Mouse (Mus musculus): ENCODE data around the gene Bcl2l14. TPM values are rescaled to one million over a fixed set of nuclear protein-coding genes. Genes with fewer than 3 reads are reported as not detected.
A peak's percentile ranks its signal among the peaks of the same experiment; 100 is the strongest.

Bcl2l14 gene
- polyA plus RNA-seq, 1 experiment from 2014 or later = 2.7 TPM

DNA sequence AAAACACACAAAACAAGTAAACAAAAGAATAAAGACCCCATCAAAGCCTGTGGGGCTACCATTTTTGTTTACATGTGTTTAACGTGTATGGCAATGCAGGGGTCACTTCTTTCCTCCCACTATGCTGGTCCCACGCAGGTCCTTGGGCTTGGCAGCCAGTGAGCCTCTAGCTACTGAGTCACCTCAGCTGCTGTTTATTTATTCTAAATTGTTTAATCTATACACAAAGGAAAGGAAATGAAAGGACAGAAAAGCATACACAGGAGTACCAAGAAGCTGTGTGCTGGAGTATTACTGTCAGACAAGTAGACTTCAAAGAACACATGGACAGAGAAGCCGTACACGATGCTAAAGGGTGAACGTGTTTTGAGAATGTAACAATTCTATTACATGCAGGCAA lies 47.8 kb downstream of the Bcl2l14 start:
- WGBS = 45% methylated on average over 5 of the region's 5 CpGs
- Histone ChIP-seq H3K9me3 (ENCODE audit: control insufficient read depth) (no peaks in the 10 kb centered on the region), H3K27me3 (replicated peaks; ENCODE audit: control insufficient read depth, insufficient read depth, low read length) (no peaks in the 10 kb centered on the region), H3K27ac (ENCODE audit: low read depth, low read length) (peak overlapping the region; percentile 81), H3K9ac (ENCODE audit: low read depth, low read length) (no peak overlapping the region), H3K4me3 (ENCODE audit: low read depth, low read length) (no peak overlapping the region), H3K4me1 (replicated peaks; ENCODE audit: control insufficient read depth, insufficient read depth, low read length) (no peaks in the 10 kb centered on the region; the same call in 1 of the 2 replicates), H3K36me3 (ENCODE audit: control insufficient read depth, insufficient read depth) (peaks cover 5% of the 10 kb centered on the region; the same call in 1 of the 2 replicates), H3K4me2 (replicated peaks; ENCODE audit: low read depth) (0 out of 2 replicates have a peak overlapping the region, but pooled peaks have one; percentile 37)
- no peak for ATAC-seq
- TF ChIP-seq CTCF (IDR thresholded peaks at IDR 0.05; ENCODE audit: low read depth) = no peak

DNA sequence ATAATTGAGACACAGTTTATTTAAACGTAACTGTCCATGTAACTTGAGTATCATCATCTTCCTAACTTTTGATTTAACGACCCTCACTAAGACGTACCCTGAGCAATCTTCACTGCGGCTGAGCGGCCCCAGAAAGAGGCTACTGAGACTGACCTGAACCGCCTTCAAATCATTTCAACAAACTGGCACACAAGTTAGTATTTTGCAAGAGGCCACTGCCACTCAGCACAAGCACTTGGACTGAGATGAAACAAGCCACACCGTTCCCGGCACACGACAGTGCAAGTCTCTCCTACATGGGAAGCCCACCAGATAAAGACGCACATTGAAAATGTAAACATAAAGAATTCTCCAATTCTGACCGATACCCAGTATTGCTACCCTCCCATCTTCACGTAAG lies 52.3 kb downstream of the Bcl2l14 start:
- no peaks in the 10 kb centered on the region for H3K27me3 ChIP-seq (replicated peaks; ENCODE audit: control insufficient read depth, insufficient read depth, low read length)
- TF ChIP-seq CTCF (IDR thresholded peaks at IDR 0.05; ENCODE audit: low read depth) = no peak
- H3K4me1 ChIP-seq (replicated peaks; ENCODE audit: control insufficient read depth, insufficient read depth, low read length) = no peaks in the 10 kb centered on the region; the same call in 1 of the 2 replicates
- no peak overlapping the region for H3K27ac ChIP-seq (ENCODE audit: low read depth, low read length)
- ATAC-seq = no peak
- H3K4me3 ChIP-seq (ENCODE audit: low read depth, low read length) = no peak overlapping the region
- no peak overlapping the region for H3K4me2 ChIP-seq (replicated peaks; ENCODE audit: low read depth)
- H3K9ac ChIP-seq (ENCODE audit: low read depth, low read length) = no peak overlapping the region
- 90% methylated on average over 12 of the region's 12 CpGs for WGBS
- peaks cover 40% of the 10 kb centered on the region for H3K36me3 ChIP-seq (ENCODE audit: control insufficient read depth, insufficient read depth)
- H3K9me3 ChIP-seq (ENCODE audit: control insufficient read depth) = no peaks in the 10 kb centered on the region

DNA sequence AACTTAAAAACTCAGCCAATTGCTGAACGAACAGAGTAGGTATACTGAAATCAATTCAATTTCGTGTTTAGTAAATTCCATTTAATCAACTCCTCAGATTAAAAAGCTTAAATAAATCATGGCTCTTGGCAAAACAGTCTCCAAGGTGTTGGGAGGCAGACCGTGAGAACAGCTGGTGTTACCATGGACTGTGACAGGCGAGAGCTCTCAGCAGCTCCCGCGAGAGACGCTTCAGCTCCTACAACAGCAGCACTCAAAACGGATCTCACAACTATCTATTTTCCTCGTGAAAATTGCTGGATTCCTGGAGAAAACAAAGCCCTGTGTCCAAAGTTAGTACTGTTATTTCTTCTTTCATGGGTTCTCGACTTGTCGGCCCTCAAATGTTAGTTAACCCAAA lies 53.8 kb downstream of the Bcl2l14 start:
- peaks cover 51% of the 10 kb centered on the region for H3K36me3 ChIP-seq (ENCODE audit: control insufficient read depth, insufficient read depth)
- TF ChIP-seq CTCF (IDR thresholded peaks at IDR 0.05; ENCODE audit: low read depth) = no peak
- no peak for ATAC-seq
- no peak overlapping the region for H3K9ac ChIP-seq (ENCODE audit: low read depth, low read length)
- no peak overlapping the region for H3K4me2 ChIP-seq (replicated peaks; ENCODE audit: low read depth)
- no peaks in the 10 kb centered on the region for H3K4me1 ChIP-seq (replicated peaks; ENCODE audit: control insufficient read depth, insufficient read depth, low read length)
- no peak overlapping the region for H3K4me3 ChIP-seq (ENCODE audit: low read depth, low read length)
- 78% methylated on average over 11 of the region's 11 CpGs for WGBS
- no peak overlapping the region for H3K27ac ChIP-seq (ENCODE audit: low read depth, low read length)
- no peaks in the 10 kb centered on the region for H3K27me3 ChIP-seq (replicated peaks; ENCODE audit: control insufficient read depth, insufficient read depth, low read length)
- no peaks in the 10 kb centered on the region for H3K9me3 ChIP-seq (ENCODE audit: control insufficient read depth)

DNA sequence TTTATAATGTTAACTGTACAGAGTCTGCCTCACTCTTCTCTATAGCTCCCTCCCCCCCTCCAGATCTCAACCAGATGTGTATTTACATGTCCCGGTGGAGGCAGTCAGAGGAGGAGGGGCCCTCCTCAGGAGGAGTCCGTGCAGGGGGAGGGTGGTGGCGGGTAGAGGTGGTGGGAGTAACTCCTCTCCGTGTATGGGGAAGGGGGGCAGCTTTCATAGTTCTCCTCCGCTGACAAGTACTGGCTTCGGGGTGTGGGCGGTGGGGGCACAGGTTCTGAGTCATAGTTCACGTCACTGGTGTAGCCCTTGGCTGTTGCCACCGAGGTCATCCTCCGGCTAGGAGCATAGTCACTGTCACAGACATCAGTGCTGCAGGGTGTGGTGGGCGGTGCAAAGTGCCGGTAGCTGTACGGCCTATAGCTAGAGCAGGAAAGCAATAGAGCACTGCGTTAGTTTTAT lies 54.6 kb downstream of the Bcl2l14 start:
- Histone ChIP-seq H3K27me3 (replicated peaks; ENCODE audit: control insufficient read depth, insufficient read depth, low read length) (no peaks in the 10 kb centered on the region), H3K4me2 (replicated peaks; ENCODE audit: low read depth) (no peak overlapping the region), H3K36me3 (ENCODE audit: control insufficient read depth, insufficient read depth) (peaks cover 56% of the 10 kb centered on the region), H3K4me3 (ENCODE audit: low read depth, low read length) (no peak overlapping the region), H3K4me1 (replicated peaks; ENCODE audit: control insufficient read depth, insufficient read depth, low read length) (no peaks in the 10 kb centered on the region), H3K9ac (ENCODE audit: low read depth, low read length) (no peak overlapping the region), H3K27ac (ENCODE audit: low read depth, low read length) (no peak overlapping the region), H3K9me3 (ENCODE audit: control insufficient read depth) (no peaks in the 10 kb centered on the region)
- no peak for ATAC-seq
- no peak for TF ChIP-seq CTCF (IDR thresholded peaks at IDR 0.05; ENCODE audit: low read depth)
- 55% methylated on average over 14 of the region's 14 CpGs for WGBS

DNA sequence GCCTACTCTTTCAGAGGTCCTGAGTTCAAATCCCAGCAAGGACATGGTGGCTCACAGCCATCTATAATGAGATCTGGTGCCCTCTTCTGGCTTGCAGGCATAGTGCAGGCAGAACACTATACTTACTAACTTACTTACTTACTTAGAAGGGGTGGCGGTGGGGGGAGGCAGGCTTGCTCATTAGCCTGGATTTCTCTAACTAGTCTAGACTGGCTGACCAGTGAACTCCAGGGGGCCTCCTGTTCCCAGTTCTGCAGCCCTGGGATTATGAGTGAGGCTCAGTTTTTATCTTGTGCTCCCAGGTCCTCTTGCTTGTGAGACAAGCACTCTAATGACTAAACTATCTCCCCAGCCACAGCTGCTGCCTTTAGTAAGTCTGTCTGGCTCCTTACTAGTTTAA lies 58.0 kb downstream of the Bcl2l14 start:
- Histone ChIP-seq H3K27me3 (replicated peaks; ENCODE audit: control insufficient read depth, insufficient read depth, low read length) (no peaks in the 10 kb centered on the region), H3K9me3 (ENCODE audit: control insufficient read depth) (no peaks in the 10 kb centered on the region), H3K4me3 (ENCODE audit: low read depth, low read length) (no peak overlapping the region), H3K4me2 (replicated peaks; ENCODE audit: low read depth) (no peak overlapping the region), H3K9ac (ENCODE audit: low read depth, low read length) (no peak overlapping the region), H3K36me3 (ENCODE audit: control insufficient read depth, insufficient read depth) (peaks cover 82% of the 10 kb centered on the region), H3K27ac (ENCODE audit: low read depth, low read length) (no peak overlapping the region), H3K4me1 (replicated peaks; ENCODE audit: control insufficient read depth, insufficient read depth, low read length) (no peaks in the 10 kb centered on the region)
- WGBS = 100% methylated on average over 1 of the region's 1 CpGs
- no peak for ATAC-seq
- TF ChIP-seq CTCF (IDR thresholded peaks at IDR 0.05; ENCODE audit: low read depth) = peak; percentile 72

DNA sequence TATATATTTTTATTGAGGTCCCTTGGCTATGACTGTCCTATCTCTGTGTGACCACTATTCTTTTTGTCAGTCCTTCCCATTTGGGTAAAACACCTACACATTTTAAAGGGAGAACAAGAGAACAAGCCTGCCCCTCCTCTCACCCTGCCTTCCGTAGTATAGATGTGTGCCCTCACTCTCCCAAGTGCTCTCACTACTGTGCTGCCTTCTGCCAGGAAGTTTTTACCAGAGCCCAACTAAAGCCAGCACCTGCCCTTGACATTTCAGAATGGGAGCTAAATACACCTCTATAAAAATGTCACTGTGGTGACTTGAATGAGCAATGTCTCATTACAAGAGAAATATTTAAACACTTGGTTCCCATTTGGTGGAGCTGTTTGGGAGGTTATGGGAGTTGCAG lies 62.3 kb downstream of the Bcl2l14 start:
- WGBS = 83% methylated on average over 1 of the region's 1 CpGs
- ATAC-seq = no peak

DNA sequence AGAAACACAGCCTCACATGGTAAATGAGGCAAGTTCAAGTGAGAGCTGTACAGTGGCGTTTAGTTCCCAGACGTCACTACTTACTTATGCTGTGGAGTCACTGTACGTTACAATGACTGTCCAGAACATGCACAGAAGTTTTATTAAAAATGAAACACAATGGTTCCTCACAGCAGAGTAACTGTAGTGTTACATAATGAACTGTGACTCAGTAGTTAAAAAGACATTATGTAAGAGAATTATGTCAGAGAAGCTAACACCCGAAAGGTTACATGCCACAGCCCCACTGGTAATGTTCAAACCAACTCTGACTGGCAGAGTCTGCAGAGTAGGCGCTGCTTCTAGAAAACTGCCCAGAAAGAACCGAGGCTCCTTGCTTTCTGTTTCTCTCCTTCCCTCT lies 65.1 kb downstream of the Bcl2l14 start:
- Histone ChIP-seq H3K27ac (ENCODE audit: low read depth, low read length) (no peak overlapping the region; the same call in 1 of the 2 replicates), H3K4me2 (replicated peaks; ENCODE audit: low read depth) (no peak overlapping the region), H3K4me3 (ENCODE audit: low read depth, low read length) (no peak overlapping the region), H3K9ac (ENCODE audit: low read depth, low read length) (no peak overlapping the region), H3K9me3 (ENCODE audit: control insufficient read depth) (no peaks in the 10 kb centered on the region), H3K27me3 (replicated peaks; ENCODE audit: control insufficient read depth, insufficient read depth, low read length) (no peaks in the 10 kb centered on the region), H3K36me3 (ENCODE audit: control insufficient read depth, insufficient read depth) (peaks cover 52% of the 10 kb centered on the region), H3K4me1 (replicated peaks; ENCODE audit: control insufficient read depth, insufficient read depth, low read length) (no peaks in the 10 kb centered on the region)
- ATAC-seq = no peak
- TF ChIP-seq CTCF (IDR thresholded peaks at IDR 0.05; ENCODE audit: low read depth) = no peak
- WGBS = 89% methylated on average over 6 of the region's 6 CpGs

More for the DNA sequence above, 62.3 kb downstream of the Bcl2l14 start:
- Histone ChIP-seq H3K9me3 (ENCODE audit: control insufficient read depth) (no peaks in the 10 kb centered on the region), H3K27ac (ENCODE audit: low read depth, low read length) (no peak overlapping the region), H3K4me1 (replicated peaks; ENCODE audit: control insufficient read depth, insufficient read depth, low read length) (no peaks in the 10 kb centered on the region), H3K27me3 (replicated peaks; ENCODE audit: control insufficient read depth, insufficient read depth, low read length) (no peaks in the 10 kb centered on the region), H3K4me2 (replicated peaks; ENCODE audit: low read depth) (no peak overlapping the region), H3K4me3 (ENCODE audit: low read depth, low read length) (no peak overlapping the region), H3K9ac (ENCODE audit: low read depth, low read length) (no peak overlapping the region), H3K36me3 (ENCODE audit: control insufficient read depth, insufficient read depth) (peaks cover 71% of the 10 kb centered on the region)
- no peak for TF ChIP-seq CTCF (IDR thresholded peaks at IDR 0.05; ENCODE audit: low read depth)

Data from intestine, postnatal 0 days (tissue).